ENCODE assay signal across 16 mouse cellular contexts in genomic region chr12:111134169-111134568, GRCm38 (mm10). TPM values are rescaled to one million over a fixed set of nuclear protein-coding genes. Genes with fewer than 3 reads are reported as not detected.
DNase-seq lines count a peak whose midpoint lies in the region; ATAC-seq lines count a peak whose summit lies in the region.
"Had no signal": no experiment of that assay in that cellular context is flagged by ENCODE, and none has a peak within 500 bp of the region (broad histone marks: within the 10 kb centered on the region; RNA-seq: fewer than 3 reads in every experiment).

No protein-coding gene starts in this region.

- no peak overlapping the region for H3K27ac ChIP-seq in heart, embryonic 11.5 days (ENCODE audit: low read depth, low read length)
- peak overlapping the region; percentile 74 for H3K27ac ChIP-seq in lung, embryonic 15.5 days
- H3K27ac ChIP-seq: heart, embryonic 13.5 days had no signal

- intact Hi-C loops in heart, postnatal 14 days (cut with DNase I): no loop called here

- H3K27me3 ChIP-seq in heart, embryonic 11.5 days (ENCODE audit: control insufficient read depth, insufficient read depth, low read length): no peaks in the 10 kb centered on the region
- no peaks in the 10 kb centered on the region for H3K27me3 ChIP-seq in lung, embryonic 15.5 days
- H3K27me3 ChIP-seq: heart, embryonic 13.5 days; midbrain, embryonic 15.5 days had no signal

- no peak for ATAC-seq in heart, embryonic 11.5 days (replicated peaks; ENCODE audit: insufficient number of reproducible peaks, low FRiP score, low TSS enrichment)
- ATAC-seq in lung, embryonic 15.5 days (ENCODE audit: borderline replicate concordance, extremely low read depth, low FRiP score, low TSS enrichment): no peak
- ATAC-seq: midbrain, embryonic 15.5 days had no signal

- no peak overlapping the region for H3K9ac ChIP-seq in heart, embryonic 11.5 days (ENCODE audit: low read depth, low read length)
- H3K9ac ChIP-seq in lung, embryonic 15.5 days: no peak overlapping the region
- H3K9ac ChIP-seq: midbrain, embryonic 15.5 days had no signal

- H3K36me3 ChIP-seq in heart, embryonic 11.5 days (ENCODE audit: control insufficient read depth, insufficient read depth, low read length): no peaks in the 10 kb centered on the region
- no peaks in the 10 kb centered on the region for H3K36me3 ChIP-seq in lung, embryonic 15.5 days
- H3K36me3 ChIP-seq: heart, embryonic 13.5 days; midbrain, embryonic 15.5 days had no signal

- no peak overlapping the region for H3K4me2 ChIP-seq in heart, embryonic 11.5 days
- H3K4me2 ChIP-seq in lung, embryonic 15.5 days: no peak overlapping the region; the same call in 1 of the 2 replicates
- H3K4me2 ChIP-seq: midbrain, embryonic 15.5 days had no signal

- peaks cover 5% of the 10 kb centered on the region; the same call in 1 of the 2 replicates for H3K4me1 ChIP-seq in heart, embryonic 11.5 days (ENCODE audit: control insufficient read depth, insufficient read depth, low read length)
- peaks cover 14% of the 10 kb centered on the region; the same call in 1 of the 2 replicates for H3K4me1 ChIP-seq in lung, embryonic 15.5 days
- H3K4me1 ChIP-seq: midbrain, embryonic 15.5 days had no signal

- no peaks in the 10 kb centered on the region for H3K9me3 ChIP-seq in heart, embryonic 11.5 days (replicated peaks; ENCODE audit: control insufficient read depth, low read length)
- no peaks in the 10 kb centered on the region for H3K9me3 ChIP-seq in lung, embryonic 15.5 days
- H3K9me3 ChIP-seq: midbrain, embryonic 15.5 days had no signal

- DNase-seq in adrenal gland, postnatal 10 days: peak; percentile 55
- no peak for DNase-seq in adrenal gland, postnatal 4 days (ENCODE audit: low spot score in 2 of 2)
- DNase-seq in heart, postnatal 14 days: peak; percentile 20 to 37
- DNase-seq in lung, postnatal 4 days: no peak
- DNase-seq in cerebellum, postnatal 36 days: peak; percentile 35 to 43
- no peak for DNase-seq in ovary, adult 18-20 months (ENCODE audit: low spot score)
- DNase-seq: adrenal gland, adult 2 months; layer of hippocampus, postnatal 36 days had no signal

- H3K4me3 ChIP-seq in heart, embryonic 11.5 days (ENCODE audit: low read depth, low read length): no peak overlapping the region
- no peak overlapping the region for H3K4me3 ChIP-seq in lung, embryonic 15.5 days
- H3K4me3 ChIP-seq: heart, embryonic 13.5 days; midbrain, embryonic 15.5 days had no signal

- 78% methylated on average over 7 of the region's 7 CpGs for WGBS in heart, embryonic 11.5 days (ENCODE audit: insufficient replicate concordance)
- WGBS in lung, embryonic 15.5 days: 75% methylated on average over 7 of the region's 7 CpGs

RNA-seq across cellular contexts. Expression of gene Traf3, which starts 32.0 kb away (rescaled TPM):
- total RNA-seq in adrenal gland, postnatal 10 days (2021): 10 to 100 TPM; 17.9 to 22.5 TPM
- total RNA-seq in adrenal gland, postnatal 4 days (2021): 10 to 100 TPM; 31.5 to 34.5 TPM
- total RNA-seq in heart, postnatal 14 days (2021): 10 to 100 TPM; 12.4 to 15.5 TPM
- polyA plus RNA-seq in heart, embryonic 11.5 days (2014; fragmentation: Nextera tagmentation; extraction: Ambion mirVana): 6.9 and 8.2 TPM in 2 replicates
- 8.9 and 9.9 TPM in 2 replicates for polyA plus RNA-seq in lung, embryonic 15.5 days (2015; fragmentation: Nextera tagmentation; extraction: Ambion mirVana)

RNA-seq across cellular contexts. Expression of gene 4930595D18Rik, which starts 50.1 kb away (rescaled TPM):
- not detected for total RNA-seq in adrenal gland, postnatal 10 days (2021)
- total RNA-seq in adrenal gland, postnatal 4 days (2021): not detected
- not detected for total RNA-seq in heart, postnatal 14 days (2021)
- not detected in 2 replicates for polyA plus RNA-seq in heart, embryonic 11.5 days (2014; fragmentation: Nextera tagmentation; extraction: Ambion mirVana)
- not detected in 2 replicates for polyA plus RNA-seq in lung, embryonic 15.5 days (2015; fragmentation: Nextera tagmentation; extraction: Ambion mirVana)
- total RNA-seq: adrenal gland, adult 2 months; layer of hippocampus, postnatal 36 days; neutrophil, adult 5-6 weeks had no signal
- polyA plus RNA-seq: adrenal gland, adult 2 months; embryonic facial prominence, embryonic 14.5 days; frontal cortex, adult 2 months; heart, embryonic 13.5 days; lung, postnatal 0 days had no signal

Comparison
In these comparisons a context has a peak if more than half of its experiments do, and no peak if none do; other contexts are left out.
1. DNase-seq: peak in adrenal gland, postnatal 10 days (single experiment), heart, postnatal 14 days (2 of 2) and cerebellum, postnatal 36 days (2 of 2); none in adrenal gland, postnatal 4 days (0 of 2), lung, postnatal 4 days (0 of 2) and ovary, adult 18-20 months (single experiment).